Mouse (Mus musculus) T-cell, adult 2 months (primary cell): Measurements from ENCODE around the gene Gpr39.

Experiments used
- DNase-seq: peaks from one replicate; pipeline ENCODE4 v3.0.0; 2022; ENCODE audit warnings: low spot score

Gene Gpr39

GRCm38 (mm10) chr1:125813141-125813782 lies 136.5 kb downstream of the Gpr39 start:
- DNase-seq, result no peak

DNA sequence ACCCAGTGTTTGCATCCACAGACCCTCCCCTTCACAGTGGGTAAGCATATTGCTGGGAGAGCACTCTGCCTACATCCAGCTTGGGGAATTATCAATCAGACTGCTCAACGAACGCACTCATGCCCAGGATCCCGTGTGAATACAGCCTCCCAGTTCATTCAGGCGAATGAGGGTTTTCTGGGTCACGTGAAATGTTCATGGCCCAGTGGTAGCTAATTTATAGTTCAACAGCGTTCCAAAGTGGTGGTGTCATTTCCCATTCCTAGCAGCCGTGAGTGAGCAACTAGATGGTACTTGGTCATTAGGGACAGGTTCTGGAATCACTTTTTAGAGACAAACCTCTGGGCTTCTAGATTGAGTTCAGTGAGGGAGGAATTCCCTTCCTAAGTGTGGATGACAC lies 144.3 kb downstream of the Gpr39 start:
- no peak for DNase-seq

DNA sequence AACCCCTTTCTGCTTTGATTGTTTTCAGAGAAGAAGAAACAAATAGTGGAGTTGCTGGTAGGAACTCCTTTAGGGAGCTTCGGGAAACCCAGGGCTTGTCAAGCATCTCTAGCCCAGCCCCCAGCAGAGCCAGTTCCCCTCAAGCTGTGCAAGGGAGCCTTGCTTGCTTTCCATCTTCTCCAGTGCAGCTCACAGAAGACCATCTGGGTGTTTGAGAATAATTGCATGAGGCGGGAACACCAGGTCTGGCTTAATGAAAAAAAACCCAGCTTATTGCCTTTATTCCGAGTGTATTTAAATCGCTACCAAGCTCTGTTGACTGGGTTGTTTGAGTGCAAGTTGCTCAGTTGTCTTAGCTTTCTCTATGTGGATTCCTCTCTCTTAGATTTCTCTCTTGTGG lies 146.8 kb downstream of the Gpr39 start:
- no peak for DNase-seq

- DNase-seq, result no peak
Measured at GRCm38 (mm10) chr1:125837507-125837906, 160.7 kb downstream of the Gpr39 start.

DNA sequence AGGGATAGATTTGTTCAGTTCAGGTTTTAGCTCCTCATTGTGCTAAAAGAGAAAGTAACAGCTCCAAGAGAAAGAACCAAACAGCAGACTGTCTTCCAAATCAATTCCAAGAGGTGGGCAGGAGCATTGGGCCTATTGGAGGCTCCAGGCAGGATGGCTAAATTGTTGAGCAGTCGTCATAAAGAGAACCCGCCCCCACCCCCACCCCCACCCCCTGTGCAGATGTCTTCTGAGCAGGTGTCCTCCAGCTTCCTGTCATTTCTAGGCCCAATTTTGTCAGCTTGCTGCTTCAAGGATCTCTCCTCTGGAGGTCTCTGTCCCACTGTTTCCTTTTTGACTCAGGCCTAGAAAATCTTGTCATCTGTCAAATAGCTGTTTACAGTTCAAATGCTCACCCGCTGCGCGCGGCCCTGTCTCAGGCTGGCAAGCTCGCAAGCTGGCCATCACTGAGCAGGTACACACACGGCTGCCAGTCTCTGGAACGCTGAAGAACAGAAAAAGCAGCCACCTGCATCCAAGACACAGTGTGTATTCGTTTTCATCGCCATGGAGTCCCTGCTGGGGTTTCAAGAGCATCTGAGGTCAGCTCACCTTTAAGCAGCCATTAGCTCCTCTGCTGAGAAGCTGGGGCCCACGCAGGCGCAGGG lies 163.1 kb downstream of the Gpr39 start:
- DNase-seq, result no peak

- no peak for DNase-seq
Measured at GRCm38 (mm10) chr1:125854646-125855045, 177.9 kb downstream of the Gpr39 start.

DNA sequence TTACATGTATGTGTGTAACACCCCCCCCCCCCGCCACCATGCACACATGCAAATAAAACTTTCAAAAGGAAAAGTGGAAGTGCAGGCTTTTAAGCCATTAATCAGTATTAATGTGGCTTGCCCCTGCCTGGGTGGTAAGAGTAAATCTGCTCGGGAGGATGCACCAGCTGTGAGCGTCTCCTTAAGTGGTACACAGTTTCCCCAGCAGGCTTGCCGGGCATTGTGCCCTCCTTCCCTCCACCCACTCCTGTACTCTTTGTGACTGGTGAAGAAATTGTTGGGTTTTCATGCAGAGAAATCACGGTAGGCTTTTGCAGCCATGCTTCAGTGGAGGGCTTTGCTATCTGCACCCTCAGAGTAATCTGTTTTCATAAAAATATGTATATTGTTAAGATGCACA lies 181.8 kb downstream of the Gpr39 start:
- no peak for DNase-seq

DNA sequence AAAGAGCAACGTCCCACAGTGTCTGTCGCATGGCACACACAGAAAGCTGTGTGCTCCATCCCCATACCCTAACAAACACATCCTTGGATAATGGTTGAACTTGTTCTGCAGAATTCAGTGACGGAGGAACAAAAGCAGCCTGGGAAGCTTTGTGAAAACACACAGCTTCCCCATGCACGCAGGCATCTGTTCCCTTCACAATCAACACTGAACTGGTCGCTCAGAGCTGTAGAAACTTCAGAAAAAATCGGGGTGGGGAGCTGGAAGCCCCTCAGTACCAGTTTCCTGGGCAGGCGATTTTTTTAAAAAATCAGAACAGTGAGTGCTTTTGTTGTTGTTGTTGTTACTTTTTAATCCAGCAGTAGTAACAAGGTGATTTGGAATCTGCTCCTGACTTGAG lies 193.3 kb downstream of the Gpr39 start:
- DNase-seq, result no peak

- DNase-seq, result no peak
Measured at GRCm38 (mm10) chr1:125893158-125893557, 216.4 kb downstream of the Gpr39 start.

DNA sequence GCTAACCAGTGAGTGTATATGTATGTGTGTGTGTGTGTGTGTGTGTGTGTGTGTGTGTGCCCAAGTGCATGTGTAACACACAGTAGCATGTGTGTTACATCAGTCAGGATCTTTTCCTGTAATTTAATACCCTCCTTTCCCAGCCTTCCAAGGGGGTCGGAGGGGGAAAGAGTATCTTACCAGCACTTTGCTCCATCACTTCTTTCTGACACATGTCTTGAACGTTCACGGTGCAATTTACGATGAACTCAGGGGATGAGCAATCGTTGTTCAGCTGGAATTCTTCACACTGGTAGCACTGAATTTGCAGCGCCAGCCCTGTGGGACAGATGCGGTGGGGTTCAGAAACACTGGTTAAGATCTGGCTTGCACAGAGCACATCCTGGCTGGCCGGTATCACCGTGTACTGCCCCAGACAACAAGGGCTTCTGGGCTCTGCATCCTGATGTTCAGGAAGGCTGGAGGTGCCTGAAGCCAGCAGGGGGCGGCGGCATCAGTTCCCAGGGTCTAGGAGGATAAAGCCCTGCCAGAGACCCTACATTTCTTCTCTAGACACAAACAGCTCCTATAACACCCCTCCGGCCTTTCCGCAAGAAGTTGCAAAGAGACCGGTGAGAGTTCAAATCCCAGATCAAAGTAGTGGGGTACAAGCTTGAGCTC lies 233.5 kb downstream of the Gpr39 start:
- DNase-seq, result no peak

- DNase-seq, result no peak
Measured at GRCm38 (mm10) chr1:125910871-125911265, 234.1 kb downstream of the Gpr39 start.

GRCm38 (mm10) chr1:125911337-125911900 lies 234.6 kb downstream of the Gpr39 start:
- DNase-seq, result no peak

- no peak for DNase-seq
Measured at GRCm38 (mm10) chr1:125911901-125912445, 235.2 kb downstream of the Gpr39 start.

GRCm38 (mm10) chr1:125912601-125913600 lies 236.1 kb downstream of the Gpr39 start, which contains the start of gene Lypd1:
Gene Lypd1, minus strand, starts transcription at chr1:125913101.
- no peak for DNase-seq

DNA sequence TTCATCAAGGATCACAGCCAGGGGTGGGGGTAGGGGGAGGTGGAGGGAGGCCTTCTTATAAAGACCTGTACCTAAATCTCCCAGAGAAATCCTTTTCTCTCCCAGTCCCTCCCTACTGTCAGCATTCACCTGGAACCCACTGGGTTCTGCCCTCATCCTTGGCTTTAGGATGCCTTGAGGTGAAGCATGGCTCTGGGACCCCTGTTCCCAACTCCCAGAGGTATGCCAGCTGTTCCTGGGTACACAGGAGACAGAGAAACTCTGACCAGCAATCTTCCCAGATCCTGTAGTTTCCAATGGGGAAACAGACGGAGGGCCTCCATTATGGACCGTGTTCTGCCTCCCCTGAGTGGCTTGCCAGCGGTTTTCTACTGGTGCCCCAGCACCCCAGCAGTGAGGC lies 243.9 kb downstream of the Gpr39 start:
- no peak for DNase-seq

- no peak for DNase-seq
Measured at GRCm38 (mm10) chr1:125923062-125923461, 246.3 kb downstream of the Gpr39 start.
